Mouse (Mus musculus) kidney, embryonic 16.5 days (tissue): ENCODE results near the gene Zfp109. TPM values are rescaled to one million over a fixed set of nuclear protein-coding genes. Genes with fewer than 3 reads are reported as not detected.

Experiments
- ATAC-seq: fragments of 200-750 bp; cut with Nextera tagmentation; 2 replicates; pipeline ENCODE4 v1.8.0; 2017; ENCODE audit warnings: moderate TSS enrichment; ENCODE audit not compliant: low FRiP score, low TSS enrichment
- H3K27ac ChIP-seq: fragments of 300-500 bp; sonication (generic); 2 replicates; pipeline ENCODE4 v1.5.1; 2014; ENCODE audit warnings: low read length
- H3K27me3 ChIP-seq: fragments of 300-500 bp; sonication (generic); 2 replicates; pipeline ENCODE4 v1.6.1; 2014; ENCODE audit warnings: low read length, control low read depth, mixed read lengths; ENCODE audit not compliant: insufficient read depth
- H3K36me3 ChIP-seq: fragments of 300-500 bp; sonication (generic); 2 replicates; pipeline ENCODE4 v1.6.1; 2014; ENCODE audit warnings: low read length, control low read depth, mixed read lengths; ENCODE audit not compliant: insufficient read depth
- H3K4me1 ChIP-seq: fragments of 300-500 bp; sonication (generic); 2 replicates; pipeline ENCODE4 v1.6.1; 2014; ENCODE audit warnings: low read length, control low read depth, mixed read lengths; ENCODE audit not compliant: insufficient read depth
- H3K4me2 ChIP-seq: fragments of 300-500 bp; sonication (generic); replicated peaks from 2 replicates; pipeline ENCODE4 v1.6.1; 2014; ENCODE audit warnings: low read depth, low read length
- H3K4me3 ChIP-seq: fragments of 300-500 bp; sonication (generic); 2 replicates; pipeline ENCODE4 v1.5.1; 2014; ENCODE audit warnings: mild to moderate bottlenecking, low read length
- H3K9ac ChIP-seq: fragments of 300-500 bp; sonication (generic); replicated peaks from 2 replicates; pipeline ENCODE4 v1.6.1; 2014; ENCODE audit warnings: low read length
- H3K9me3 ChIP-seq: fragments of 300-500 bp; sonication (generic); 2 replicates; pipeline ENCODE4 v1.6.1; 2016; ENCODE audit warnings: low read length, control low read depth
- WGBS: fragments of 180-500 bp; shearing (Covaris S2); extraction: QIAGEN DNeasy Blood & Tissue Kit; methylation state at CpG from one replicate; pipeline ENCODE4 v1.1.7; 2014; 5-methylcytosine and 5-hydroxymethylcytosine counted together
- polyA plus RNA-seq: library from polyadenylated mRNA; unstranded; fragments of >200 nt; fragmentation: Nextera tagmentation; extraction: Ambion mirVana; gene quantifications from 2 replicates; pipeline ENCODE4 v1.2.1, GENCODE M21; 2015

Zfp109 gene
- polyA plus RNA-seq, 1 experiment from 2014 or later: 6.3 TPM

DNA sequence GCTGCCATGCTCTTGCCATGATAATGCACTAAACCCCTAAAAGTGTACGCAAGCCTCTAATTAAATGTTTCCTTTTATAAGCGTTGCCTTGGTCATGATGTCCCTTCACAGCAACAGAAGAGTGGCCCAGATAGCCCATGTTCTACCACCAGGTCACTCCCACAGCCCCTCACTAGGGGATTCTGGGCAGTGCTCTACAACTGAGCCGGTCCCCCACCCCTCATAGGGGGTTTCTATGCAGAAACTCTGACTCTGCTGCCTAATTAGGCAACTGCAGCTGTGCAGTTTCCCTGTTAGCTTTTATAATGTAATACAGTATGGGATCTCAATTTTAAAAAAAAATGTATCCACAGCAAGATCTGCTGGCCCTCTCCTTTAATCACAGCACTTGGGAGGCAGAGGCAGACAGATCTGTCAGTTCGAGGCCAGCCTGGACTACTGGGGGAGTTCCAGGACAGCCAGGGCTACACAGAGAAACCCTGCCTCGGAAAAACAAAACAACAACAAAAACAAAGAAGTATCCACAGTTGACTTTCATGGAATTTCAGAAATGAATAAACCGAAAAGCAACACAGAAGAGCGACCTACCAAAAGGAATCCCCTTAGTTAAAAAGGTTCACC lies 32.4 kb upstream of the Zfp109 start:
- peaks cover 20% of the 10 kb centered on the region for H3K36me3 ChIP-seq
- 35% methylated on average over 7 of the region's 7 CpGs for WGBS
- peak overlapping the region; percentile 90 for H3K9ac ChIP-seq
- ATAC-seq: peak; percentile 64
- peak overlapping the region; percentile 82 for H3K4me3 ChIP-seq
- no peaks in the 10 kb centered on the region for H3K27me3 ChIP-seq
- H3K27ac ChIP-seq: no peak overlapping the region
- H3K9me3 ChIP-seq: no peaks in the 10 kb centered on the region
- H3K4me1 ChIP-seq: no peaks in the 10 kb centered on the region
- H3K4me2 ChIP-seq: peak overlapping the region; percentile 82

DNA sequence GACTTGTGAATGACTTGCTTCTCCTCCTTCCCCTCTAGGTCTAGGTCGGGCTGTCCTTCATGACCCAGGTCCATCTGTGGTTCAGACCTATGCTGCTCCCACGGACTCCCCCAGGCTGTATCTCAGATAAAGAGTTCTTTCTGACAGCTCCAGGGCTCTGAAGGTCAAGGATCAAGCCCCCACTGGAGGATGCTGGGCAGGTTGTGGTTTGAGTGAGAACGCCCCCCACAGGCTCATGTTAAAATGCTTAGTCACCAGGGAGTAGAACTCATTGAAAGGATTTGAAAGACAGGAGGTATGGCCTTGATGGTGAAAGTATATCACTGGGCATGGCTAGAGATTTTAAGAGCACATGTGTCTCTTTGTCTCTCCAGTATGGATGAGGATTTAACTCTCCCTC lies 31.9 kb upstream of the Zfp109 start:
- no peaks in the 10 kb centered on the region for H3K9me3 ChIP-seq
- ATAC-seq: no peak
- H3K27me3 ChIP-seq: no peaks in the 10 kb centered on the region
- no peak overlapping the region for H3K27ac ChIP-seq
- 66% methylated on average over 3 of the region's 3 CpGs for WGBS
- no peak overlapping the region for H3K9ac ChIP-seq
- H3K4me2 ChIP-seq: no peak overlapping the region
- H3K36me3 ChIP-seq: peaks cover 14% of the 10 kb centered on the region; the same call in 1 of the 2 replicates
- H3K4me3 ChIP-seq: no peak overlapping the region
- no peaks in the 10 kb centered on the region for H3K4me1 ChIP-seq

- H3K4me2 ChIP-seq: no peak overlapping the region
- no peak for ATAC-seq
- H3K9me3 ChIP-seq: no peaks in the 10 kb centered on the region
- no peak overlapping the region for H3K27ac ChIP-seq
- H3K36me3 ChIP-seq: peaks cover 7% of the 10 kb centered on the region; the same call in 1 of the 2 replicates
- 74% methylated on average over 24 of the region's 24 CpGs for WGBS
- H3K27me3 ChIP-seq: no peaks in the 10 kb centered on the region
- H3K4me3 ChIP-seq: no peak overlapping the region
- H3K9ac ChIP-seq: no peak overlapping the region
- H3K4me1 ChIP-seq: no peaks in the 10 kb centered on the region
These were observed 31.1 kb upstream of the Zfp109 start for GRCm38 (mm10) chr7:24268176-24269155.

DNA sequence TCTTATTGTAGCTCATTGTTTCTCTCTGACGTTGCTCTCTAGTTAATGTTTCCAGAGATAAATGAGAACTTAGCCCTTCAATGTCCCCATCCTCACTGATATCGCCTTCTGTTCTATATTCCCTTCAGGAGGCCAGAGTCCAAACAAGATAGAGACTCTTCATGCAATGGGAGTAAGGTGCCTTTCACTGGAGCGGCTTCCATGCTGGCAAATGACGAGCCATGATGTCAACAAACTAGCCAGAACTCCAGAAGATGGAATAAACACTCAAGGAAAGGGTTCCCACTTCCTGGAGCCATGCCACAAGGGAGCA lies 22.6 kb upstream of the Zfp109 start:
- peaks cover 5% of the 10 kb centered on the region; the same call in 1 of the 2 replicates for H3K4me1 ChIP-seq
- no peaks in the 10 kb centered on the region for H3K9me3 ChIP-seq
- 92% methylated on average over 4 of the region's 4 CpGs for WGBS
- ATAC-seq: no peak
- H3K4me3 ChIP-seq: no peak overlapping the region
- H3K27ac ChIP-seq: no peak overlapping the region
- peaks cover 23% of the 10 kb centered on the region for H3K36me3 ChIP-seq
- no peaks in the 10 kb centered on the region for H3K27me3 ChIP-seq
- no peak overlapping the region for H3K4me2 ChIP-seq
- H3K9ac ChIP-seq: no peak overlapping the region

DNA sequence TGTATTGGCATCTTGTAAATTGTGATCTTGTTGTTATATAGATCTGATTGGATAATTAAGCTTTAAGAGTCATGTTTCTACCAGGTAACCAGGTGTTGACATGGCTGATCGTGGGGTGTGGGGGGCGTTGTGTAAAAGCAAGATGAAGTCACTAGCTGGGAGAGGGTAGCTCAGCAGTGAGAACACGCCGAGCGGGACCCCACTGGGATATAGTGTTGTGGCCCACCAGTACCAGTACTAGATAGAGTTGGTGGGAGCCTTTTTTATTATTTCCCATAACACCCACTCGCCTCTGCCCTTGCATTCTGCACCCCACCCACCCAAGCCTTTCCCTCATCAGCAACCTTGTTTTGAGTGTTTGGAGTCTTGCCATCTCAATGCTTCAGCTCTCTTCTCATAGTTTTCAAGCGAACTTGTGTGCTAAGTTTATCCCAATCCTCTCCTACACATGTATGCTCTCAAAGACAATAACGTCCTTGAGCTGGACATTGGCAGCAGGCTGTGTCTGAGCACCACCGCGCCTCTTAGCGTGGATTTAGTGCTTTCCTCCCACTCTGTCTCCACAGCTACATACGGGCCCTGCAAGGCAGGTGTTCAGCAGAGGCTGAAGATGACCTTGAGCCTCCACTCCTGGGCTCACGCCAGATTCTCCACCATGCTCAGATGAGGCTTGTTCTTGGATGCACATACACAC lies 22.1 kb upstream of the Zfp109 start:
- no peak overlapping the region for H3K4me3 ChIP-seq
- 90% methylated on average over 13 of the region's 13 CpGs for WGBS
- H3K9ac ChIP-seq: no peak overlapping the region
- no peak overlapping the region for H3K4me2 ChIP-seq
- no peak for ATAC-seq
- H3K36me3 ChIP-seq: peaks cover 23% of the 10 kb centered on the region
- H3K27ac ChIP-seq: no peak overlapping the region
- peaks cover 5% of the 10 kb centered on the region; the same call in 1 of the 2 replicates for H3K4me1 ChIP-seq
- H3K9me3 ChIP-seq: no peaks in the 10 kb centered on the region
- no peaks in the 10 kb centered on the region for H3K27me3 ChIP-seq

GRCm38 (mm10) chr7:24254633-24255474 lies 17.5 kb upstream of the Zfp109 start, which contains the start of gene Zfp108:
Gene Zfp108, plus strand, starts transcription at chr7:24254794.
- WGBS: 20% methylated on average over 21 of the region's 21 CpGs
- Histone ChIP-seq H3K4me2 (peak within 1 kb of the TSS; percentile 54), H3K4me3 (peak within 1 kb of the TSS; percentile 54), H3K36me3 (peaks cover 2% of the 10 kb centered on the region; the same call in 1 of the 2 replicates), H3K9me3 (no peaks in the 10 kb centered on the region), H3K27ac (no peak within 1 kb of the TSS), H3K27me3 (no peaks in the 10 kb centered on the region), H3K4me1 (peaks cover 8% of the 10 kb centered on the region; the same call in 1 of the 2 replicates), H3K9ac (peak within 1 kb of the TSS; percentile 59)
- ATAC-seq: peak; percentile 92

GRCm38 (mm10) chr7:24253779-24254615 lies 16.6 kb upstream of the Zfp109 start:
- Histone ChIP-seq H3K27ac (no peak overlapping the region), H3K27me3 (no peaks in the 10 kb centered on the region), H3K4me3 (peak overlapping the region; percentile 54), H3K9ac (peak overlapping the region; percentile 44; the same call in 1 of the 2 replicates), H3K9me3 (no peaks in the 10 kb centered on the region), H3K36me3 (no peaks in the 10 kb centered on the region), H3K4me2 (peak overlapping the region; percentile 54), H3K4me1 (peaks cover 8% of the 10 kb centered on the region; the same call in 1 of the 2 replicates)
- WGBS: 64% methylated on average over 9 of the region's 9 CpGs
- peak; percentile 68 for ATAC-seq

- Histone ChIP-seq H3K27ac (no peak within 1 kb of the TSS), H3K4me3 (no peak within 1 kb of the TSS), H3K27me3 (no peaks in the 10 kb centered on the region), H3K36me3 (no peaks in the 10 kb centered on the region), H3K9ac (no peak within 1 kb of the TSS), H3K9me3 (no peaks in the 10 kb centered on the region), H3K4me2 (no peak within 1 kb of the TSS), H3K4me1 (peaks cover 7% of the 10 kb centered on the region; the same call in 1 of the 2 replicates)
- ATAC-seq: no peak
- 80% methylated on average over 5 of the region's 5 CpGs for WGBS
These were observed 26.0 kb downstream of the Zfp109 start, which contains the start of gene Zfp111 for GRCm38 (mm10) chr7:24211343-24211742. Gene Zfp111, minus strand, starts transcription at chr7:24211443.
